Mouse (Mus musculus) cortical plate, adult 2 months (tissue): ENCODE results near the gene Pde6h.

Experiments
- CTCF ChIP-seq: fragments of 200-500 bp; IDR thresholded peaks from 2 replicates; pipeline ENCODE4 v1.5.1; 2011; ENCODE audit warnings: mild to moderate bottlenecking, control low read depth, low read length; ENCODE audit not compliant: insufficient read depth; ENCODE audit errors: extremely low read depth
- POLR2A ChIP-seq: fragments of 200-500 bp; IDR thresholded peaks from 2 replicates; pipeline ENCODE4 v1.6.1; 2011; ENCODE audit warnings: mild to moderate bottlenecking, low read length, control low read depth; ENCODE audit not compliant: insufficient read depth; ENCODE audit errors: extremely low read depth

DNA sequence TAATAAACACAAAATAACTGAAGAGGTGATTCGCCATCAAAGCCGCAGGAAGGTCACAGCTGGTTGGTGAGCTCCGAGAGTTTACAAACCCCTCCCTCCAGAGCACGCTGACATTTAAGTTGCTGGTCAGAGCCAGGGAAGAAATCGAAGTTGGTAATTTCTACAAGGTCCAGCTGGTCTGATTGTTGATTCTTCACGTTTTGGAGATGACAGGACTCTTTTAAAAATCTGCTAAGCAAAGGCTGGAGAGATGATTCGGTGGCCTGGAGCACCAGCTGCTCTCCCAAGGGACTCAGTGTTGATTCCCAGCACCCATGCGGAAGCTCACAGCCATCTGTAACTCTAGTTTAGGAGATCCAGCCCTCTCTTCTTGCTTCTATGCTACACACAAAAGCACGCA lies 12.7 kb downstream of the Pde6h start:
- TF ChIP-seq CTCF (no peak), POLR2A (no peak)
